In the genomic region with DNA sequence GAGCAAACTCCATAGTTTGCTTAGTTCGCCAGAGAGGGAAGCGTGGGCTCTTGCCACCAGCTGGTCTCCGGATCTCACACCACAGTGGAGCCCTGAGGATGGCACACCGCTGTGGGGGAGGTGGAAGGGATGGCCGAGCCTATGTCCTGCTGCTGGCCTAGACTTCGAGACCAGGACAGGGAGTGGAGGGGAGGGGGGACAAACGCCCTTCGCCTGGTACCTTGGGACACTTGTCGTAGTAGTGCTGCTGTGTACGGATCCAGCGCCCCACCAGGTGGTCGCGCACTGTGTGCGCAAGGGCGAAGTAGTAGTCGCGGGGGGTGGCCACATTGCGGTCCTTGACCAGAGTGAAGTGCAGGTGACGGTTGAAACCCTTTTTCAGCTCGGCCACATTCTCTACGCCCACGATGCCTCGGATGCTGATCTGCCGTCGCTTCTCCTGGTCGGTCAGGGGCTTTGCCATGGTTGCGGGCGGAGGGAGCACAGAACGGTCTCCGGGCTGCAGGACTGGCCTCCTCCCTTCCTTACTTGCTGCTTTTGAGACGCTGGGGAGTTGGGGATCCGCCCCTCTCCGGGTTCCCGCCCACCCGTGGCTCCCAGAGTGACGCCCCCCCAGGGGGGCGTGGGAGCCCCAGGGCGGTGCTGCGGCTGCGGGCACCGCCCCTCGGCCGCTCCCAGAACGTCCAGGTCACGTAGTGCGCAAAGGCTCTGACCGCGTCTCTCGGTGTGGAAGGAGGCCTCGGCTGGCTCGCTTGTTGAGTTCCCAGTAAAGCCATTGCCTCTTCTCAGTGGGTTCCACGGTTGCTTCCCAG, we compare ENCODE assay signal across 7 mouse cellular contexts. TPM values are rescaled to one million over a fixed set of nuclear protein-coding genes. Genes with fewer than 3 reads are reported as not detected.
DNase-seq lines count a peak whose midpoint lies in the region; ATAC-seq and TF ChIP-seq lines count a peak whose summit lies in the region.

No protein-coding gene starts in this region.

- peak overlapping the region; percentile 77 for H3K4me2 ChIP-seq in intestine, postnatal 0 days (replicated peaks; ENCODE audit: low read depth)
- H3K4me2 ChIP-seq in neural tube, embryonic 14.5 days (ENCODE audit: low read depth, low read length) = peak overlapping the region; percentile 77

- peak overlapping the region; percentile 48 for H3K9ac ChIP-seq in intestine, postnatal 0 days (ENCODE audit: low read depth, low read length)
- H3K9ac ChIP-seq in neural tube, embryonic 14.5 days (replicated peaks; ENCODE audit: low read depth, low read length) = peak overlapping the region; percentile 46

- peak overlapping the region; percentile 55 for H3K4me3 ChIP-seq in intestine, postnatal 0 days (ENCODE audit: low read depth, low read length)
- peak overlapping the region; percentile 67 for H3K4me3 ChIP-seq in lung, adult 2 months (replicated peaks; ENCODE audit: extremely low read depth, low read depth, low read length)
- peak overlapping the region; percentile 34 for H3K4me3 ChIP-seq in neural tube, embryonic 14.5 days (ENCODE audit: low read depth, low read length)

- TF ChIP-seq POLR2A in lung, adult 2 months (IDR thresholded peaks at IDR 0.05; ENCODE audit: borderline replicate concordance, extremely low read depth, low read depth, low read length) = peak; percentile 91; the same call in 1 of the 2 replicates

- no peaks in the 10 kb centered on the region for H3K27me3 ChIP-seq in intestine, postnatal 0 days (replicated peaks; ENCODE audit: control insufficient read depth, insufficient read depth, low read length)
- no peaks in the 10 kb centered on the region for H3K27me3 ChIP-seq in neural tube, embryonic 14.5 days (ENCODE audit: control insufficient read depth, insufficient read depth, low read length)

- TF ChIP-seq CTCF in intestine, postnatal 0 days (IDR thresholded peaks at IDR 0.05; ENCODE audit: low read depth) = peak; percentile 39; the same call in 1 of the 2 replicates
- TF ChIP-seq CTCF in lung, adult 2 months (IDR thresholded peaks at IDR 0.05; ENCODE audit: insufficient read depth, low read length) = no peak

- H3K36me3 ChIP-seq in intestine, postnatal 0 days (ENCODE audit: control insufficient read depth, insufficient read depth) = no peaks in the 10 kb centered on the region
- no peaks in the 10 kb centered on the region for H3K36me3 ChIP-seq in neural tube, embryonic 14.5 days (ENCODE audit: control insufficient read depth, insufficient read depth, low read length)

- peaks cover 6% of the 10 kb centered on the region; the same call in 1 of the 2 replicates for H3K4me1 ChIP-seq in intestine, postnatal 0 days (replicated peaks; ENCODE audit: control insufficient read depth, insufficient read depth, low read length)
- H3K4me1 ChIP-seq in lung, adult 2 months (ENCODE audit: control insufficient read depth, insufficient read depth, low read length) = peaks cover 2% of the 10 kb centered on the region; the same call in 1 of the 2 replicates
- peaks cover 3% of the 10 kb centered on the region; the same call in 1 of the 2 replicates for H3K4me1 ChIP-seq in neural tube, embryonic 14.5 days (ENCODE audit: control insufficient read depth, insufficient read depth, low read length)

- H3K27ac ChIP-seq in intestine, postnatal 0 days (ENCODE audit: low read depth, low read length) = no peak overlapping the region; the same call in 1 of the 2 replicates
- no peak overlapping the region for H3K27ac ChIP-seq in neural tube, embryonic 14.5 days (ENCODE audit: low read depth, low read length)

- no peaks in the 10 kb centered on the region for H3K9me3 ChIP-seq in intestine, postnatal 0 days (ENCODE audit: control insufficient read depth)
- H3K9me3 ChIP-seq in neural tube, embryonic 14.5 days (ENCODE audit: control insufficient read depth, low read length) = no peaks in the 10 kb centered on the region

- ATAC-seq in granulocyte monocyte progenitor cell, adult 5-6 weeks (replicated peaks; ENCODE audit: poor library complexity, severe bottlenecking) = peak; percentile 86
- peak; percentile 93 for ATAC-seq in intestine, postnatal 0 days
- peak; percentile 76 for ATAC-seq in neural tube, embryonic 14.5 days (ENCODE audit: low read depth)

- peak; percentile 81 to 93 for DNase-seq in adrenal gland, adult (ENCODE audit: inconsistent age in 2 of 2, low spot score in 1 of 2)
- DNase-seq in embryo, embryonic 10.5 days (ENCODE audit: low spot score) = peak; percentile 79
- DNase-seq in lung, adult 2 months = peak; percentile 83
- DNase-seq in thymus, postnatal 14 days = peak; percentile 79

- WGBS in intestine, postnatal 0 days = 2% methylated on average over 52 of the region's 52 CpGs
- 1% methylated on average over 51 of the region's 52 CpGs for WGBS in lung, adult 2 months
- WGBS in neural tube, embryonic 14.5 days = 1% methylated on average over 52 of the region's 52 CpGs

RNA-seq across cellular contexts. Expression of a gene that starts 4.0 kb away (rescaled TPM):
- 54.6 and 74.4 TPM in 2 replicates for total RNA-seq in granulocyte monocyte progenitor cell, adult 5-6 weeks (2014; fragmentation: Nextera tagmentation)
- 119 and 127 TPM in 2 replicates for total RNA-seq in granulocyte monocyte progenitor cell, adult 5-6 weeks (2017)
- 8.1 and 8.2 TPM in 2 replicates for polyA plus RNA-seq in intestine, postnatal 0 days (2015; fragmentation: Nextera tagmentation; extraction: Ambion mirVana)
- 25.9 and 43.4 TPM in 2 replicates for polyA plus RNA-seq in lung, adult 2 months (2012; rRNA removed)
- 8.1 and 9.2 TPM in 2 replicates for polyA plus RNA-seq in neural tube, embryonic 14.5 days (2014; fragmentation: Nextera tagmentation; extraction: Ambion mirVana)
